Mouse (Mus musculus): ENCODE measurements around the gene Ptprn2.

The Ptprn2 gene

DNA sequence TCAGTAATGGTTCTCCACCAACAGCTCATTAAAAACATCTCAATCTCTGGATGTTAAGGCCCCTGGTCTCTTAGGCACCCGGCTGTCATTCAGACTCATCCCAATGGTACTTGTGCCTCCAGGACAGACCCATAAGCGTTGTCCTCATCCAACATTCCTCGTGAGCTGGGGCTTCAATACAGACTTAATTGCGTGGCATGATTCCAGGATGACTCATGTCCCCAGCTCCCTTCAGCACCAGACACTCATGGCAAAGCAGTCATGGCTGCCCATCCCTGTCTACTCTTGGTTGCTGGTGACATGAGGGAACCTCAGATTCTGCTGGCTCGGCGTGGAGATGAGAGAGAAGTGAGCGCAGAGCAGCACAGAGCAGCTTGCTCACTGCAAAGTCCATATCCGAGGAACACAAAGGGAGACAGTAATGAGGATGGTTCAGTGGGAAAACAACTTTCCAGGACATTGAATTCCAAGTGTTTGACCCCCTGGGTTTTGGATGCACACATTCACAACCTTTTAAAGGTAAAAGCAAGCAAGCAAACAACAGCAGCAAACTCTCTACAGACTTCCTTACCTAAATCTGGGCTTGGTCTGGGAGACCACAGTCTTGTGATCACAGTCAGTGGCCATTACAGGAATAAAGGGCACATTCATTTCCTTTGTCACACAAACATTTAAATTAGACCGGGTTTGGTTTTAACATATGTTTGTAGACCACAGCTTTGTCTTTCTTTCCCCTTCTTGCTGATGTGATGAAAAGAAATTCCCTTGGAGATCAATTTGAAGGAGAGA lies 754.6 kb downstream of the Ptprn2 start:
- DNase-seq: no peak

DNA sequence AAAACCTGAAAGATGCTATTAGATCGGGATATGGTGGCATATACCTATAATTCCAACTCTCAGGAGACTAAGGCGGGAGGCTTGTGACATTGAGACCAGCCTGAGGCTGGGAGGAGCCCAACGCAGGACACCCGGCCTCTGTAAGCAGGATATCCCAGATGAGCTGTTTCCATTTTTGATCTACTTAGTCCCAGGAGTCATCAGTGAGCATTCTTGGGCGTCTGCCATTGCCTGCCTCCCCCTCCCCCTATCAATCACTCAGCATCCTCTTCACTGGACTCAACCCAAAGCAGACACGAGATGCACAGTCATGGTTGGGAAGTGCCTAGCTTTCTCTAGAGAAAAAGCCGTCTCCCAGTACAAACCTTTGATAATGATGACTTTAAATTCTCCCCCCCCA lies 756.7 kb downstream of the Ptprn2 start:
- DNase-seq: peak; percentile 61

DNA sequence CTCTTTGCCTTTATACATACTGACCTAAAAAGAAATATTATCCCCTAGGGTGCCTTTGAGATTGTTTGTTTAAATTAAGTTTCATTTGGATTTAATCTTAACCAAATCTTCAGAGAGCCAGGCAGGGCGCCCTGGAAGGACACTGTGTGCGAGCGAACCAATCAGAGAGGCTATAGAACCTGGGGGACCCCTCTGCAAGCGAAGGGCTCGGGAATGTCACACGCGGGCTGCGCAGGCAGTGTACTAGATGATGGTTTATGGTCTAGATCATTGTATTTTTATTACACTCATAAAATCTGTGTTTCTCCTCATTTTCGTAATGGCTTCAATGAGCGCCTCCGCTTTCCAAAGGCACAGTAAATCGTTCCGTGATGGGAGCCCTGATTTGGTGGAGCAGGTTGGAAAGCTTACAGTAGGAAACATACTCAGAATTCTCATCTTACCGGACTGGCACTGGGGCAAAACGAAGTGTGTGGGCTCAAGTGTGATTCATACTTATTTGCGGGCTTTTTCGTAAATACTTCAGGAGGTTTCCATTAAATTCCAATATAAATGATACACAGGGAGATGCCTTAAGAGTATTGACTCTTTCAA lies 760.5 kb downstream of the Ptprn2 start:
- DNase-seq: no peak

DNA sequence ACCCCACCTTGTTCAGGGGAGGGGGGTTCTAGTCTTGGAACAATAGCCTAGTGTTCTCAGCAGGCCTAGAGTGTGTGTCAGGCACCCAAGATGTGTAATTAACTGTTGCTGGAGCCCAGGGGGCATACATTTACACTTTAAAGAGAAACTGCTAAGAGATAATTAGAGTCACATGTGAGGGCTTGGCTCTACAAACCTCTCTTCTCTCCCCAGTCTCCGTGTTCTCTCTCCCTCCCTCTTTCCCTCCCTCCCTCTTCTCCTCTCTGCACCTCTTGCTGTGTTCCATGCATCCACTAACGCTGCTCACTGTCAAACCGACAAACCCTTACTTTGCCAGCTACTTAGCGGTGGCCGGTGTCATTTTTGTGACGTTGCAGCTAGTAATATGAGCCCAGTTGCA lies 764.9 kb downstream of the Ptprn2 start:
- no peak for DNase-seq

DNA sequence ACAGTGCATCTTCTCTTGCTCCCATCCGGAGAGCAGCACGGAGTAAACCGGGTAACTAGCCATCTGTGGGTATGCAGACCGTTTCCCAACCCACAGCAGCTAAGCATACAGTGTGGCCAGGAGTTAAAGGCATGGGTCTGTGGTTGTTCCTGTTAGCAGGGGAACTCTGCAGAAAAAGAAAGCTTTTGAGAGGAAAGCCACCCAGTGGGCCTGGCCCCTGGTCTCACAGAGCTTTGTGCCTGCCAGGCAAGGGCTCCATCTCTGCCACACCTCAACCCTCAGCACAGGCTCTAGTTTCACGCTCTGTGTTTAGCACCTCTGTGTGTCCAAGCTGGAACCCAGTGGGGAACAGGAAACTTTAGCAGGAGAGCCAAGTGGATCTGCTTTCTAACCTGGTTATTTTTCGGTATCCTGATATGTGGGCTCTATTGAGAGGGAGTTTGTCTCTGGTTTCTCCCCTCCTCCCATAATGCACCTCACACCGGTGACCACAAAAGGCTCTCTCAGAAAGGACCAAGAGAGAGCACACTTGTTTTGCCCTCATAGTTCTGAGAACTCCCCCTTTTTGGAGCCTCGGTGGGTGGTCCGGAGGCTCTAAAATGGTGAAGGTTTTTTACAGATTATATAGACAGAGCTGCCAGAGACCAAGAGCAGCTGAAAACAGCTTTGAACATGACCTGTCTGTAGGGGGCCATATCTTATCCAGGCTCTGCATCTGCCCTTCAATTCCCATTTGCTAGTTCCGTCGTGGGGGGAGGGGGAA lies 766.3 kb downstream of the Ptprn2 start:
- no peak for DNase-seq

DNA sequence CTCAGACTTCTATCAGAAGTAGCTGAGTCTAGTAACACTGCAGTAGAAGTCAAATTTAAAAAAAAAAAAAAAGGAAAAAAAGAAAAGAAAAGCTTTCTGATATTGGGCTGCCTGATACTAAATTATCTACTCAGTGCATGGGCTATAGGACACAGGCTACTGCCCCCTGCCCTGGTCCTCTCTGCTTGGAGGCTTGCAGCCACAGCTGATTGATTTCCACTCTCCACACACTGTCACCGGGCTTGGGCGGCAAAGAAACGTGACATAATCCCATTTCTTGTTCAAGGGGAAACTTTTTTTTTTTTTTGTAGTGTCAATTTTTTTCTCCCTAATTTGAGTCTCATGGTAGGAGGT lies 766.9 kb downstream of the Ptprn2 start:
- DNase-seq: no peak

DNA sequence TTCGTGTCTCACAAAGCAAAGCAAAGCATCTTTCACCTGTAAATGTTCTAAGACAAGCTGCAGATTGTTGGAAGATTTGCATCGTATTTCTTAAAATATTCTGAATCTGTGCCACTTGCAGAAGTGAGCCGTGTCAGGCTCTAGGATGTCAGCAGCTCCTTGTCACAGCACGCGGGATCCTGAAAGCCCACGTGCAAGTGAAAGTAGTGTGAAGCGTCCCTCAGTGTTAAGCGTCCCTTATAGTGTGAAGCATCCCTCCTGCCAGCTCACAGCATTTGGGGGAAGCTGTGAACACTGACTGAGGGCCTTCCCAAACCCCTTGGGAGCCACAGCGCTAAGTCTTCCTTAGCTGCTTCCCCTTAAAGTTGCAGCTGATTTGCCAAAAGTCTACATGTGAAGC lies 768.8 kb downstream of the Ptprn2 start:
- no peak for DNase-seq

DNA sequence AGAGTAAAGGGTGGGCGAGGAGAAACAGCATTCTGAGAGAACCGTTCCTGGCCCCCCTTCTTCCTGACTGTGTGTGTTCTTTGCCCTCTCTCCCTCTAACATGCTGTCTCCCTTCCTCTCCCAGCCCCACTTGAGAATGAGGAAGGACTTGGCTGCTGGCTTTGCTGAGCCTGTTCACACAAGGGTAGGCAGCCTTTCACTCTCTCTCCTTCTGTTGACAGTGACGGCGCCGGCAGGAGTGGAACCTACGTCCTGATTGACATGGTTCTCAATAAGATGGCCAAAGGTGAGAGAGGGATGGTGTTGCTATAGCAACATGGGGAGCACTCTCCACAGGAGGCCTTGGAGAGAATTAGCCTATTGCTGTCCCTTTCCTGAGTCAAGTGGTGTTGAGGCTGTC lies 769.8 kb downstream of the Ptprn2 start:
- DNase-seq: no peak

DNA sequence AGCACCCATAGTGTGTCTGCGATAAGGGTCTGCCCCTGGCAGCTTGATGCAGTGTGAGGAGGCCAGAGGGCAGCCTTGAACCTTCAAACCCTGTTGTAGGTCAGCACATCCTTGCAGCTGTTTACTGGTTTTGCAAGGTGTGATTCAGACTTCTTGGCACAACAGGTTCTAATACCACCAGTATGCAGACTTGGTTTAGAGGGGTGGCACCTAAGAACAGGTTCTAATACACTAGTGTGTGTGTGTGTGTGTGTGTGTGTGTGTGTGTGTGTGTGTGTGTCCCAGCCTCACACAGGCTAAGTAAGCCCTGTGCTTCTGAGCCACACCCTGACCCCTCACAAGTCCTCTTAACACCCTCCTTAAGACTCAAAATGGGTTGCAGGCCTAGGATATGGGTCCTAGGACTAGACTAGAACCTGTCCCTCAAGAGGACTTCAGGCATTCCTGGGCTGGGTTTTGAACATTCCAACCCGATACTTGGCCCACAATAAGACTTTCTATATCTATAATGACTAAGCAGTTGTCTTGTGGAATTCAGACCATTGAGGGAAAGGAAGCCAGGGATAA lies 770.3 kb downstream of the Ptprn2 start:
- DNase-seq: no peak

DNA sequence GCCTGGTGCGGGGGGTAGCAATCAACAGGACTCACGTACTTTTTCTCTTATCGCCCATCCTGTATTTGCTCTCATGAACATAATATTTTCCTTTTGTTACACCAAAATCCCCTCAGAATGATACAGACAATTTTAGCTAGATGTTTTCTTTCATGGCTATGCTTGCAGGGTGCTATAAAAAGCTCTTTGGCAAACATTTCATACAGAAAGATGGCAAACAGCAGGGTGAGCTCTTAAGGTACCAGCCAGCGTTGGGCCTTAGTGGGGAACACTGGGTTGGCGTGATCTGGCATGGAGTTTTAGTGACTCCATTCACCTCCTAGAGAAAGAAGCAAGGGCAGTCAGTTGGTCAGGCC lies 771.3 kb downstream of the Ptprn2 start:
- DNase-seq: no peak

DNA sequence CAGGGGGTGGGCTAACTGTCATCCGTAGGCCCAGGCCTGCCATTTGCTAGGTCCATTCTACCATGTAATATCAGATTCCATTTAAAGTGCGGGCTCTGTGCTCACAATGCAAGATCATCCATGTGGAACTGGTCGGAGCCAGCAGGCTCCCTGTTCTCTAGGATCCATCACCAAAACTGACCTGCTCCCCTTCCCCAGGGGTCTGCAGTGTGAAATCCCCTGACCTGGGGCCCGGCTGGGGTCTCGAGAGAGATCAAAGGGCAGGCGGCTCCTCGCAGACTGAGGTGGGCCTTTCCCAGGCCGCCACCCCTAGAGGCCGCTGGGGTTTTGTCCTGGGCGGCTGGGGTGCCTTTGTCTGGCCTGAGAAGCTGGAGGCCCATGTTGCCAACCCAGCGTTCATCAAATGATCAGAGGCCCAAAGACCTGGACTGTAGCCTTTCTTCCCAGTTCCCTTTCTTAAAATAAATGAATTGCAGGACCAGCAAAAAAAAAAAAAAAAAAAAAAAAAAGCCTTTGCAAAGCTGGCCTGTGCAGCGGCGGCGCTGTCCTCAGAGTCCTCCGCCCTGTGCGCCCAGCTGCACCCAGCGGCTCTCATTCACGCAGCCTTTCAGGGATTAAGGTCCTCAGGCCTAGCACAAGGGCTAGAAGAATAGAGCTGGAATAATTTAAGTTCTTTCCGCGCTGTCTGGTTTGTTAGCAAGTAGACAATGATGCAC lies 771.8 kb downstream of the Ptprn2 start:
- DNase-seq: no peak

DNA sequence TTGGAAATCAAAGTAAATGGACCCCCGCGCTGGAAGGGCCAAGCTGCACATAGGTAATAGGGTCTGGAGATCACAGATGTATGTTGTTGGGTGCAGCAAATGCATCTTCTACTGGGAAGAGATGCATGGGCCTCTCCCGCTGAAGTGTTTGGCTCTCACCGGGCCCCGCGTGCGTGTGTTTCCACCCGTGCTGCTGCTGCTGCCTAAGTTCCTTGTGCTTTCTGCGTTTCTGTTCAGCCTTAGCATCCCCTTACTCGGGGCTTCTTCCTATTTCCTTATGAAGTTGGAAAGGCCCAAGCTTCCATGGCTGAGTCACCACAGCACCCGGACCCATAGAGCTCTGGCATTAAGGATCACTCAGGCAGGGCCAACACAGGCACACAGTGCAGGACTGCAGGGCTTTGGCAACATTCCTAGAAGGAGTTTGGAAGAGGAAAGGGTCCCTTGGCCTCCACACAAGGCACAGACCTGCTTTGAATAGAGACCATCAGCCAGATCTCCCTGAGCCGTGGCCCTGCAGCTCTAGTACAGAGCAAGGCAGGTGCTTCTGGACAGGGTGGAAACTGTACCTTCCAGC lies 772.5 kb downstream of the Ptprn2 start:
- DNase-seq: no peak

DNA sequence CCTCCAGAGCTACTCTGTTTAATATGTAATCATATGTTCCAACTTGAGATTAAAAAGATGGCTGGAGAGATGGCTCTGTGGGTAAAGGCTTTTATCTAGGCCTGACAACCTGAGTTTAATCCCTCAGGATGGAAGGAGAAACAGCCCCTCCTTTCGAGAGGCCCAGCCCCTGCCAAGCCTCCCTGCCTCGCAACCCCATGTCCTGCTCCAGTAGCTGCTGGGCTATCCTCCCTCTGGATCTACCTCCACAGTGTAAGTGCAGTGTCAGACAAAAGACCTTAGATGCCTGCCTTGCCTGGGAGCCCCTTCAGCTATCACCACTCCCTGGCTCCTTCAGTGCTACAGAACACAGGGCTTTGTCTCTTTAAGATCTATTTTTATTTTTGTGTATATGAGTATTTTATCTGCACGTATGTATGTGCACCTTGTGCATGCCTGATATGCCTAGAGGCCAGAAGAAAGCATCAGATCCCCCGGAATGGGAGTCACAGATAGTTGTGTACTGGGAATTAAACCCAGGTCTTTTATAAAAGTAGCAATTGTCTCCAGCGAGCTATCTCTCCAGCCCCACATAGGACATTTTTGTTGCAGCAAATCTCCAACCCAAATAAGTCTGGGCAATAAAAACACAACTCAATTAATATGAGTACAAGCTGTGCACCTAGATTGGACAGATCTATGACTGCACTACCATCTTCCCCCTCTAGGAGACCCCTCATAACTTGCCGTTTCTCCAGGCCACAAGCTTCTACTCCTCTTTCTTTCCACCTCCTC lies 775.1 kb downstream of the Ptprn2 start:
- DNase-seq: no peak

DNA sequence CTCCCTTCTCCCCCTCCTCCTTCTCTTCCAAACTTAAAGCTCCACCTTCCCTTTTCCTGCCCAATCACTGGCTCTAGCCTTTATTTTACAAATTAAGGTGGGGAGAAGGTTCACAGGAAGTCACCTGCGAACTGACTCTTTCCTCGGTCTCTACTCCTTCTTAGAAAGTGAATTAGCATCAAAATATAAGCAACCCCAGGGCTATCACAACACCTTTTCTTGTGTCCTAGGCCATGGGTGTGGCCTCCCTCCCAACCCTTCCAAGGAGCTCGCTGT lies 775.6 kb downstream of the Ptprn2 start:
- DNase-seq: no peak

DNA sequence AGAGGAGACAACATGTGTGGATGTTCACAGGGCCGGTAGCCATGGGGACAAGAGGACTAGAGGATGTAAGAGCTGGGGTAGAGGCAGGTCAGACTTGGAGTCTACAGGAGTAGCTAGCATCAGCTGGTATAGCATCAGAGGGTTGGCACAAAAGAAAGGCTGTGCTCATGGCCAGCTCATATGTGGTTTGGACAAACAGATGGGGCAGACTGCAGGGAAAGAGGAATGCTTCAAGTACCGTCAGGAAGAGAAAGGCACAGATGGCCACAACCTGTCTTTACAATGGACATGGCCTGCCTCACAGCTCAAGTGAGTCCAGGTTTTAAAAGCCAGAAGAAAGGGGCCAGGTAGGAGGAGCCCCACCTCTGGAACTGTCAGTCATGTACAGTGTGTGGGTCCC lies 776.5 kb downstream of the Ptprn2 start:
- no peak for DNase-seq

DNA sequence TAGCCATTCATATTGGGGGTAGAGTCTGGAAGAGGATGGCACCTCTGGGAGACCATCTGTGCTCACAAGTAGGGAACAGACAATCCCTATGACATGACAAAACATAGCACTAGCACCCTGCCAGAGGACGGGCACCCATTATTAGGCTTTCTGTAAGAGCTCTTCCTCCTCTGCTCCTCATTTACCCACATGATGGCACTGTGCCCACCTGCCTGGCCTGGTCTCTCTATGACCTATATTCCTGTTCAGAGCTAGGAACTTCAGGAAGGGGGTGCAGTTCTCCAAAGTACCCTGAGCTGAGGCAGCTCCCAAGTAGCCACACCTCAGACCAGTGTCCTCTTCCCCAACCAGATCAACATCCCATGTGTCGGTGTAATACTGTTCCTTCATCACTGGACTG lies 777.6 kb downstream of the Ptprn2 start:
- DNase-seq: no peak

DNA sequence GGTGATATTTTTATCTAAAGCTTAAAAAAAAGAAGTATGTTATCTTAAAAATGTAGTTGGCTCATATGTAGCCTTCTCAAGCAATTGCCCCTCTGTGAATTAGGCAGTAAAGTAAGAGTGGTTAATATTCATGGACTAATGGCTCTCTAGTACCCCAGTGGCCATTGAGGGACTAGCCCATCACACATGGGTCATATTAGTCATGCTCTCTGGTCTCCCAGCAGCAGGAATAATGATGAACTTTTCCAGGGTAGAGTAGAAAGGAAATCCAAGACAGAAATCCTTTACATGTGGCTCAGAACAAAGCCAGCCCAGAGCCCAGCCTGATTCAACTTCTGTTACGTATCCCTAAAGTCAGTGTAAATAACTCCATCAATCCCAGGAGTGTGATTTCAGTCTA lies 779.7 kb downstream of the Ptprn2 start:
- no peak for DNase-seq

DNA sequence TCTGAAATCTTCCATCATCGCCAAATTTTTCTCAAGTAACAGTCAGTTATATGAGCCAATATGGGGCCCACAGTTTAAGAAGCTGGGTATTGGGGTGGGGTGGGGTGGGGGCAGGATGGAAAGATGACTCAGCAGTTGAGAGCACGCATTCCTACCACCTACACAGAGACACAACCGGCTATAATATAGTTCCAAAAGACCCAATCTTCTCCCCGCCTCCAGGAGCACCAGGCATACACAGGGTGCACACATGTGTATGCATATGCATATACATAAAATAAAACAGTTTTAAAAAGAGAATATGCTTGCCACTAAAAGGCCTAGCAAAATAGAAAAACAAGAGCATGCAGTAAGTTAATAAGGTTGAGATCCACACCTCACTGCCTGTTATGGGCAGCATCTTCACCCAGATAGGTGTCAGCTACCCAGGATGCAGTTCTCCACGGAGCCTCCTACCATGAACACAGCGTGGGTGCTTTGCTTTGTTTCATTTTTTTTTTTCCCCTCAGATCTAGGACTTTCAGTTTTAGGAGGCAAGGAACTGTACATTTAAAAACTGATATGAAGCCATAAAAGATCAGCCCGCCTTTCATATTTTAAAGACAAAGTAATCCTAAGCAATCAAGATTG lies 783.1 kb downstream of the Ptprn2 start:
- DNase-seq: no peak

DNA sequence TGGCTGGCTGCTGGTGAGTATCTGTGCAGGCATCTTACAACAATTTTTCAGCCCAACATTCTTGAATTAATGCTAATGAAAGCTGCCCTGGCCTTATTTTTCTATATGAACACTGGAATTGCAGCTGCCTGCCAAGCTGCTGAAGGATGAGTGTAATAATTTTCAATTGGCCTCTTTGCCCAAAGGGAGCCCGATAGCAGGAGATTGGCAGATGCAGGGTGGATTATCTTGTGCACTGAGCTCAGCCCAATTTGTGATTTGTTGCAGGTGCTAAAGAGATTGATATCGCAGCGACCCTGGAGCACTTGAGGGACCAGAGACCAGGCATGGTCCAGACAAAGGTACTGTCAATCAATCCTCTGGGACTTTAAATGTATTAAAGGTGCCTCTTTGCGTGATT lies 783.8 kb downstream of the Ptprn2 start:
- DNase-seq: no peak

DNA sequence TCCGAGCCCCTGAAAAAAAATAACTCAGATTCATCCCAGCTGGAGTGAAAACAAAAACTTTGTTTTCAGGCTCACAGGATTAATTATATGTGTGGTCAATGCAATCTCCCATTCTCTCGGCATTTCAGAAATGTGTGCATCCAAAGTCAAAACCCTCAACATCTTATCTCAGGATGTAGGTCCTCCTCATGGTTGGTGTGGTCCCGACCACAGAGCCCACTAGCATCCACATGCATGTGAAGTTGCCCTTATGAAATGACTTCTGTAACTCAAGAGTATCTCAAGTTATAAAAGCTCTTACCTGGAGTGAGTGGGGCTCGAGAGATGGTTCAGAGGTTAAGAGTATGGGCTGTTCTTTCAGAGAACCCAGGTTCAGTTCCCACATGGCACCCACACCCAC lies 784.7 kb downstream of the Ptprn2 start:
- no peak for DNase-seq

DNA sequence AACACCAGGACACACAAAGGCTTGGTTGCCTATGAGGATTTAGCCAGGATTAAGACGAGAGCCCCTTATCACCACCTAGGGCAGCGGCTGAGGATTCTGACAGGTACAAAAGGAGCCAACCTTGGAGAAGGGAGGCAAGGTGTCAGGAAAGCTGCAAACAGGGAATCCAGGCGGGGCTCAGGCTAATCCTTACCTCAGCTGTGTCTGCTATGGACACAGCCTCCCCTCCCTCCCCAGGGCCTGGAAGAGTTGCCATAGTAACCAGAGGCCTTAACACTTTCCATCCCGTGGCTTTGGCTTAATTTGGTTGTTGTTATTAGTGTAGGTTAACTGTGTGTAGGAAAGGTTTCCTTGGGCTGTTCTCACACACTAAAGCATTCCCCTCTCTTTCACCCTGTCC lies 787.6 kb downstream of the Ptprn2 start:
- DNase-seq: no peak

DNA sequence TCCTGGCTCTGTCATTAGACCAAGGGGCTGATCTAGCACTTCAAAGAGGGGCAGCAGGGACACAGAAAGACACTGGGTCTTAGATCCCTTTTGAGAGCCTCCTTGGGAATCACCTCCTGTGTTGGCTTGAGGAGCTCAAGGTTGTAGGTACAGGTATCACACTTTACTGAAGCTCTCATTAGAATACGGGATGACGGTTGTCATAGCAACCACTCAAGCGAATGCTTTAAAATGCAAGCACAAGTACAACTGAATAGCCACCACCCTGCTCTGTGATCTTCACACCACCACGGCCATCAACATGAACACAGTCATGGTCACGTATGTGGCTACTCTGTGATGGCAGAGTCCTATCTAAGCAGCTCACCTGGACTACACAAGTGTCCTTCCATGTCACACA lies 789.1 kb downstream of the Ptprn2 start:
- no peak for DNase-seq

Measured in kidney, adult 18-20 months (tissue).